Mouse (Mus musculus) right cerebral cortex, adult 2 months (tissue): Measurements from ENCODE around the gene Pdk1.
"Not testable (repeated sequence)": the region's sequence is repeated elsewhere in the genome, so short reads cannot be mapped to it uniquely, and the experiment has no call there.

Source experiments
- DNase-seq, 2 experiments: peaks; one replicate each; pipeline ENCODE4 v3.0.0; 2021 to 2022; ENCODE audit warnings: low spot score in 2 of 2

The Pdk1 gene

GRCm38 (mm10) chr2:71874422-71874821 lies 1.4 kb downstream of the Pdk1 start:
- DNase-seq, result no peak

GRCm38 (mm10) chr2:71874836-71875235 lies 1.8 kb downstream of the Pdk1 start:
- DNase-seq, result no peak

- no peak for DNase-seq
These were observed 4.8 kb downstream of the Pdk1 start for GRCm38 (mm10) chr2:71877865-71878264.

GRCm38 (mm10) chr2:71878441-71878840 lies 5.4 kb downstream of the Pdk1 start:
- DNase-seq, result no peak

GRCm38 (mm10) chr2:71878943-71879342 lies 5.9 kb downstream of the Pdk1 start:
- DNase-seq, result no peak

GRCm38 (mm10) chr2:71882914-71883651 lies 10.1 kb downstream of the Pdk1 start:
- DNase-seq, result no peak

GRCm38 (mm10) chr2:71887269-71887668 lies 14.2 kb downstream of the Pdk1 start:
- no peak for DNase-seq

- DNase-seq, result no peak
These were observed 15.4 kb downstream of the Pdk1 start for GRCm38 (mm10) chr2:71888437-71888836.

GRCm38 (mm10) chr2:71891536-71891935 lies 18.5 kb downstream of the Pdk1 start:
- no peak for DNase-seq

- no peak for DNase-seq
These were observed 19.8 kb downstream of the Pdk1 start for GRCm38 (mm10) chr2:71892741-71893349.

- DNase-seq, result no peak
These were observed 22.7 kb downstream of the Pdk1 start for GRCm38 (mm10) chr2:71895596-71896286.

- DNase-seq, result no peak
These were observed 24.4 kb downstream of the Pdk1 start for GRCm38 (mm10) chr2:71897420-71897819.

- peak; percentile 61 to 68 for DNase-seq
These were observed 25.4 kb downstream of the Pdk1 start for GRCm38 (mm10) chr2:71898335-71898856.

- DNase-seq, result no peak
These were observed 26.9 kb downstream of the Pdk1 start for GRCm38 (mm10) chr2:71899886-71900285.

GRCm38 (mm10) chr2:71905154-71905553 lies 32.1 kb downstream of the Pdk1 start:
- DNase-seq, result no peak

- DNase-seq, result not testable (repeated sequence)
These were observed 33.3 kb downstream of the Pdk1 start for GRCm38 (mm10) chr2:71906356-71906755.

- DNase-seq, result no peak
These were observed 40.9 kb downstream of the Pdk1 start for GRCm38 (mm10) chr2:71913911-71914310.

- DNase-seq, result no peak
These were observed 46.2 kb downstream of the Pdk1 start for GRCm38 (mm10) chr2:71919227-71919647.

- not testable (repeated sequence) for DNase-seq
These were observed 51.9 kb downstream of the Pdk1 start for GRCm38 (mm10) chr2:71924931-71925330.

GRCm38 (mm10) chr2:71934046-71934445 lies 61.0 kb downstream of the Pdk1 start:
- no peak for DNase-seq

GRCm38 (mm10) chr2:71936711-71937110 lies 63.7 kb downstream of the Pdk1 start:
- no peak for DNase-seq

- DNase-seq, result no peak
These were observed 64.8 kb downstream of the Pdk1 start for GRCm38 (mm10) chr2:71937649-71938308.
